Mouse (Mus musculus) megakaryocyte, embryonic 14.5 days (primary cell): ENCODE measurements around the gene Ccdc102a.

Experiments used
- FLI1 ChIP-seq: IDR thresholded peaks from 2 replicates; pipeline ENCODE4 v1.6.1; 2012; ENCODE audit warnings: low read length, inconsistent platforms, mixed read lengths
- GATA1 ChIP-seq: IDR thresholded peaks from 3 replicates; pipeline ENCODE4 v1.6.1; 2012; ENCODE audit warnings: mixed read lengths, low read length, inconsistent platforms, borderline replicate concordance

DNA sequence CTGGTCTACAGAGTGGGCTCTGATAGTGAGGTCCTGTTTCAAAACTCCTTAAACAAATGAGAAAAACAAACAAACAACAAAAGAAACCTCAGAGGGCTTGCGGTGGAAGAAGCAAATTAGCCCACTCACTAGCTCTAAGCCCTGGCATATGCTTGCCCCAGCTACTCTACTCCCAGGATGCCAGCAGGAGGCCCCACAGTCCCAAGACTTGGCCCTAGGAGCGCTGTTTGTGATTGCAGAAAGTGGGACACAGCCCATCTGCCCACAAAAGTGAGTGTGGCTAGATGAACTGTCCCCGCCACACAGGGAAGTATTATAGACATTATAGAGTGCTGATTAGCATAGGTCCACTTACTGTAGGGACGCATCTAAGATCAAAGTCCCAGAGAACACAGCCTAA lies 30.5 kb upstream of the Ccdc102a start:
- TF ChIP-seq GATA1 (no peak), FLI1 (no peak)
